Mouse (Mus musculus): ENCODE results near the gene Rhoc. TPM values are rescaled to one million over a fixed set of nuclear protein-coding genes. Genes with fewer than 3 reads are reported as not detected.
"Not testable (repeated sequence)": the region's sequence is repeated elsewhere in the genome, so short reads cannot be mapped to it uniquely, and the experiment has no call there.

Gene Rhoc
- 10 to 100 TPM; 75.2 to 84.3 TPM for total RNA-seq (2021)
- long read RNA-seq, experiment 1, transcript Rhoc-201 (5 exons, 1,202 nt) = major isoform, 47 of 54 reads
- long read RNA-seq, experiment 1, partial matches to known transcripts = 1 of 54 reads
- long read RNA-seq, experiment 1, other reads (novel, unspliced or antisense) = 4 of 54 reads
- long read RNA-seq, experiment 2, transcript Rhoc-201 (5 exons, 1,202 nt) = major isoform, 19 of 29 reads
- long read RNA-seq, experiment 2, partial matches to known transcripts = 4 of 29 reads
- long read RNA-seq, experiment 2, other reads (novel, unspliced or antisense) = 5 of 29 reads

GRCm38 (mm10) chr3:104788075-104788474 lies at the start of gene Rhoc:
Rhoc (plus strand) TSS chr3:104788375.
- no peak for DNase-seq

- DNase-seq = no peak
Measured at GRCm38 (mm10) chr3:104741954-104742353, 46.2 kb upstream of the Rhoc start.

- no peak for DNase-seq
Measured at GRCm38 (mm10) chr3:104743161-104743560, 45.0 kb upstream of the Rhoc start.

GRCm38 (mm10) chr3:104743864-104744263 lies 44.3 kb upstream of the Rhoc start:
- DNase-seq = no peak

DNA sequence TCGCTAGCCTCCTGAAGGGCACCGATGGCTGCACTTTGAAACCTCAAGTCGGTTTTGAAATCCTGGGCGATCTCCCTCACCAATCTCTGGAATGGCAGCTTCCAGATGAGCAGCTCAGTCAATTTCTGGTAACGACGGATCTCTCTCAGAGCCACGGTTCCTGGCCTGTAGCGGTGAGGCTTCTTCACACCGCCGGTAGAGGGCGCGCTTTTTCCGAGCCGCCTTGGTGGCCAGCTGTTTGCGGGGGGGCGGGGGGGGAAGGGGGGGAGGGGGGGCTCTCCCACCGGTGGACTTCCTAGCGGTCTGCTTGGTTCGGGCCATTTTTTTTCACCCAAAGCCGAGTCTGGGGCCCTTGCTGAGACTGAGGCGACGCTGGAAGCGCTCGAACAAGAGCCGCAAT lies 35.3 kb upstream of the Rhoc start:
- peak in 1 of 2 experiments; percentile 12 for DNase-seq

GRCm38 (mm10) chr3:104758406-104758805 lies 29.8 kb upstream of the Rhoc start:
- peak; percentile 48 to 73 for DNase-seq

- no peak for DNase-seq
Measured at GRCm38 (mm10) chr3:104758869-104759268, 29.3 kb upstream of the Rhoc start.

GRCm38 (mm10) chr3:104762103-104762863 lies 25.9 kb upstream of the Rhoc start:
- not testable (repeated sequence) for DNase-seq

DNA sequence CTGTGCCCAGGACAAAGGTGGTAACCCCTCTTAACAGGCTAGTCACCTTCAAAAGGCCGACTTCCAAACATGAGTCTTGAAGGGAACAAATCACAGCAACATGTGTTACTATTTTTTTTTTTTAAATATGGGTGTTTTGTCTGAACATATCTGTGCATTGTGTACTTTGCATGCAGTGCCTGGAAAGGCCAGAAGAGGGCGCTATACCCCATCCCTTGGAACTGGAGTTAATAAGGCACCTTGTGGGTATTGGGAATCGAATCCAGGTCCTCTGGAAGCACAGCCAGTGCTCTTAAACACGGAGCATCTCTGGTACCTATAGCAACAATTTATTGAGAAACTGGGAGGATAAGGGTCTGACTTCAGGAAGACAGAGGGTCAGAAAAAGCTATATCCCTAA lies 23.2 kb upstream of the Rhoc start:
- no peak for DNase-seq

DNA sequence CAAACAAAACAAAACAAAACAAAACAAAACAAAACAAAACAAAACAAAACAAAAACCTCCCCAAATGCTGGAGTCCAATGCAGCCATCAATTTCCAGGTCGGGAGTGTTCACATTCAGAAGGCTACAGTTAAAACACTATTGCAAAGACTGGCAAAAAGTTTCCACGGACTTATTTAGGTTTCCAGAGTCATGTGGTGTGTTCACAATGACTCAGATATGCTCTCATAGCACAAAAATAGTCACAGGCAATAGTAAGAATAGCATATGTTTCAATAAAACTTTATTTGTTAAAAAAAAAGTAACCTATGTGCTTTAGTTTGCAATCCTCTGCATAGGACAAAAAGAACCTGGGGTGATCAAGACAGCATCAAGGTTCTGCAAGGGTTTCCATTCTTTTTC lies 21.0 kb upstream of the Rhoc start:
- DNase-seq = no peak

GRCm38 (mm10) chr3:104767716-104768115 lies 20.5 kb upstream of the Rhoc start:
- no peak for DNase-seq

- DNase-seq = no peak
Measured at GRCm38 (mm10) chr3:104769135-104769534, 19.0 kb upstream of the Rhoc start.

GRCm38 (mm10) chr3:104770035-104770434 lies 18.1 kb upstream of the Rhoc start:
- peak; percentile 49 to 70 for DNase-seq

DNA sequence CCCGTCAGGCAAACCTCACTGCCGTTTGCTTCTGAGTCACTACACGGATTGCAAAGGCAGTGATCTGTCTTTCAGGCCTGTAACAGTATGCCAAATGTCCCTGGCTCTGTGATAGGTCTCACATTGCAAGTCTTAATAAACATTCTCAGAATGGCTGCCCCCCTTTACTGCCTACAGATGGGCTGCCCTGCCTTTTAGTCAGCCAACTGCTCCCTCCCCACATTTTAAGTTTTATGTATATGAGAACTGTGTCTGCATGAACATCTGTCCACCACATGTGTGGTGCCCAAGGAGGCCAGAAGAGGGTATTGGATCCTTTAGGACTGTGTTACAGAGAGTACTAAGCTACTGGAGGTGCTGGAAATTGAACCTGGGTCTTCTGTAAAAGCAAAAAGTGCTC lies 17.3 kb upstream of the Rhoc start:
- no peak for DNase-seq

- DNase-seq = no peak
Measured at GRCm38 (mm10) chr3:104771460-104771859, 16.7 kb upstream of the Rhoc start.

- no peak for DNase-seq
Measured at GRCm38 (mm10) chr3:104773301-104773700, 14.9 kb upstream of the Rhoc start.

DNA sequence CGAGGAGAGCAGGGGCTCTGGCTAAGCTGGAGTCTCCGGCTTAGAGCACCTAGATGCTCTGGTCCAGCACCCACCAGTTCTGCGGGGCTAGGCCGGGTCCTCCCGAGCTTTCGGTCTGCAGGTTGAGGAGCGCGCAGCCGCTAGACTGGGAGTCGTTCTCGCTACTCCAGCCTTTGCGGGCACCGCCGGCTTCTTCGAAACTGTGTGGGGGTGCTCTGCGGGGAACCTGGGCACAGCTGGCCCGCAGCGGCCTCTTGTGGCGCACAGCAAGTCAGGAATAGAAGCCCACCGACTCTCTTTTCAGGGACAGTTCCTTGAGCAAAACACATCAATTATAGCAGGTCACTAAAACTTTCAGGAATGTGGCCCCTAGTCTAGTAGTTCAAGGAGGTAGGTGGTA lies 10.8 kb upstream of the Rhoc start:
- no peak for DNase-seq

GRCm38 (mm10) chr3:104779949-104780348 lies 8.2 kb upstream of the Rhoc start:
- DNase-seq = peak; percentile 59 to 80

DNA sequence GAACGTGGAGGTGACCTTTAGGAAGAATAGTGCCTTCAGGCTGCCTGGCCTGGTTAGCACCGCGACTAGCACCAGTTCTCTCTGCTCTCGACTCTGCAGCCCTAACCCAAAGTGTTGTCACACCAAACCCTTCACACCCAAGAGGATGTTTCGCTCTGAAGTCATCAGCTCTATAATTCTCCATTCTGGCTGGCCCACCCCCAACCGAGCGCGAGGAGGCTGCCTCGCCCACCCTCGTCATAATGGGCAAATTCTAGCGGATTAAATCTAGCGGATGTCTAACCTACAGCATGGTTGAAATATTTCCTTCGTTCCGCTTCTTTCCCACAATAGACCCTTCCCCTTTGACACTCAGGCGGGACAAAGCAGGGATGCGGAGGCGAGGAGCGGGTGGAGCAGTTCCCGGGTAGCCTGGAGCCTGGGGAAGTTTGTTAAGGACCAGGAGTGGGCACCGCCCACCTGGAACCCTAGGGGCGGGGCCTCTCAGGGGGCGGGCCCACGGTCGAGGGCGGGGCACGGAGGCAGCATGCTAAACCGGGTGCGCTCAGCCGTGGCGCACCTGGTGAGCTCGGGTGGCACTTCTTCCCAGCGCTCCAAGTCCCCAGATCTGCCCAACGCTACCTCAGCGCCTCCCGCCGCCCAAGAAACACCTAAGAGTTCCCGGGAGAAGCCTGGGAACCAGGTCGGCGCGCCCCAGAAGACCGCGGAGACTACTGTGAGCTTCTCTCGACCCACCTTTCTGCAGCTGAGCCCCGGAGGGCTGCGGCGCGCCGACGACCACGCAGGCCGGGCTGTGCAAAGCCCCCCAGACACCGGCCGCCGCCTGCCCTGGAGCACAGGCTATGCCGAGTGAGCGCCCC lies 7.4 kb upstream of the Rhoc start, which contains the start of gene Ppm1j:
Gene Ppm1j, plus strand, starts transcription at position 496 of the 860 bp plus-strand sequence.
- DNase-seq = peak; percentile 86 to 88

GRCm38 (mm10) chr3:104781471-104781903 lies 6.7 kb upstream of the Rhoc start, which contains the start of gene Fam19a3:
Fam19a3 (minus strand) TSS chr3:104781840.
- DNase-seq = peak; percentile 72 to 76

DNA sequence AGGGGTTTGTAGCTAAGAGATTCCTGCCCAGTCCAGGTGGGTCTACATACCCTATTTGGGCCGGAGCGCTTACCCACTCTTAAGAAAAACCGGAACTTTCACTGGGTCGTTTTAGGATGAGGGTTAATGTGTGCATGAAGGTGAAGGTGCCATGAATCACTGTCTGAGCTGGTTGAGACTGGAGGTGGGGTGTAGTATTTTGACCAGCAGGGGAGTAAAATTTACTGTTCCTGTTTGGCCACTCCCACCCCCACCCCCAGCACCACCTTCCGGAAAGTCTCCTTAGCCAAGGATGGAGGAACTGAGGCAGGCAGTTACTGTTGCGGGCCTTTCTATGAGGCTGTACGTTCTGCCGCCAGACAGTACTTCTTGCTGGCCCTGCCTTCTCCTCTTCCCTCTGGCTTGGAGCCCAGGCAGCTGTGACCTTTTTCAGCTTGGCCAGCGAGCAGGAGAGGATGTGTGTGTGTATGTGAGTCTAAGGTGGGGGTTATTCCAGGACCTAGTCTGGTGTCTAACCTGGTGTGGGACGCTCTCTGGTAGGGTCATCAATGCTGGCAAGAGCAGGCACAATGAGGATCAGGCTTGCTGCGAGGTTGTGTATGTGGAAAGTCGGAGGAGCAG lies 6.0 kb upstream of the Rhoc start:
- peak; percentile 83 to 86 for DNase-seq

DNA sequence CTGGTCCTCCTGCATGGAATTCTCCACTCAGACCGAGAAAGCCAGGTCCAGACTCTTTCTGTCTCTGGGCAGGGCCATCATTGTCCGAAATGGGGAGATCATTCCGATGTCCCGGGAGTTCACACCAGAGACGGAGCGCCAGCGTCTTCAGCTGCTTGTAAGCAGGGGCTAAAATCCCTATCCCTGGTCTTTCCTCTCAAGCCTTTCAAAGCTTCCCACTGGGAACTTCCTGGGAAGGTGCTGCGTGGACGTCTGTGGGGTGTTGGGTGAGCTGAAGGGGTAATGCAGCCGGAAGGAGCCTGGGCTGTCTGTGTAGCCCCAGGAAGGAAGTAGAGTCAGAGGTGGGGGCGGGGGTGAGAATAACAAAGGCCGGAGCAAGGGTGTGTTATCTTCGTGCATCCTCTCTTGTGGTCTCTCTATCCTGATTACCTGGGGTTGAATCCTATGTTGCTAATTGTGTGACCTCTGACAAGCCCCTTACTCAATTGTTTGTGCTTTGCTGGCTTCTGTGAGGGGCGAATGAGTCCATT lies 4.1 kb upstream of the Rhoc start:
- DNase-seq = no peak
